Mouse (Mus musculus): ENCODE data around the gene Mbnl2.
A peak's percentile ranks its signal among the peaks of the same experiment; 100 is the strongest.

The Mbnl2 gene

GRCm38 (mm10) chr14:120274746-120275145 is 723 bp upstream of the Mbnl2 start:
- DNase-seq (ENCODE audit: low read depth) = no peak

DNA sequence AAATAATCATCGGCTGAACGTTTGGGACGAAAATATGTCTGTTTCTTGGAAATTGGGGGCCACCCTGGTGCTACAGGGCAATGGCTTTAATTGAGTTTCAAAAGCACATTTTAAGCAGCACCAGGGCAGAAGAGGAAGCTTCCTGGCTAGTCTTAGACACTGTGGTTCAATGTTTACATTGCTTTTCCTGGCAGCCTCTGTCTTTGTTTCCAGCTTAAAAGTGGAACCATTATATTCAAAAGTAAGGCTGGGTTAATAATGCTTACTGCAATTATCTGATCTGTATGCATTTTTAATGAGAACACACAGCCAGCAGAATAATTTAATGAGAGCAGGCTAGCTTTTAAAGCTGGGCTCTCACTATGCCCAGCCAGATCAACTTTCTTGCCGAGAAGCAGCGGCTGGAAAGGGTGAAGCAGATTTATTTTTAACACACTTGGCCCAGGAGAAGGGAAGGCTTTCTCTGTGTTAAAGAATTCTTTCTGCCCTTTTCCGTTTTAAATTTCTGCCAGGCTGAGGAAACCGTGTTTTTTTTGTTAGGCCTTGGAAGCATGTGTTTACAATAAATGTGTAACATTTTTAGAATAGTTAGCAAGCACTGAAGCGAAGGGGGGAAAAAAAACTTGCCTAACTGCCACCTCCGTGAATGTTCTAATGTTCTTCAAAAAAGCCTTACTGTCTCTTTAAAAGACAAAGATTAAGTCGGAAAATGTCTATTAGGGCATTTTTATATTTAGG is 1.0 kb downstream of the Mbnl2 start:
- peak; percentile 28 for DNase-seq (ENCODE audit: low read depth)

DNA sequence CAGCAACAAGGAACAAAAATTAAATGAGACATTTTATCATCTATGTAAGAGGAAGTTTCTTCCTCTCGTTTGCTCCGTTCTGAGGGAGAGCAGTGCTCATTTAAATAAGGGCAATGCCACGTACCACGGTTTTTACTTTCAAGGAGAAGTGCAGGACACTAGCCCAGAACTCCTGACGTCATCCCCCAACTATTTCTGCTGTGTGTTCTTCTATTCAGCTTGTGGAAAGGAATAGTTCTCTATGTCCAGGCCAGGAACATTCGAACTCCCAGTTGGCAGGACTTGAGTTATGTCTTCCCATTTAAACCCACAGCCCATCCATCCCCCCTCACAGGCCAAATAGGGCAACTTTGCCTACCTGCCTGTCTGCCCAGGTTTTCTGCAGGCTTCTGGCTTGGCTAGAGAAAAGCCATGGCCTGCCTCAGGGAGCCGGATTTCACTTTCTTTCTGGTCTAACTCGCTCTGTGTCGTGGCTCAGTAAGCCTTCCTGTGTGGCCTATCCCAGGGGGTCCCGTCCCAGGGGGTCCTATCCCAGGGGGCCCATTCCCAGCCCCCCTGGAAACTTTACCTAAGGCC is 1.7 kb downstream of the Mbnl2 start:
- DNase-seq (ENCODE audit: low read depth) = peak; percentile 51

DNA sequence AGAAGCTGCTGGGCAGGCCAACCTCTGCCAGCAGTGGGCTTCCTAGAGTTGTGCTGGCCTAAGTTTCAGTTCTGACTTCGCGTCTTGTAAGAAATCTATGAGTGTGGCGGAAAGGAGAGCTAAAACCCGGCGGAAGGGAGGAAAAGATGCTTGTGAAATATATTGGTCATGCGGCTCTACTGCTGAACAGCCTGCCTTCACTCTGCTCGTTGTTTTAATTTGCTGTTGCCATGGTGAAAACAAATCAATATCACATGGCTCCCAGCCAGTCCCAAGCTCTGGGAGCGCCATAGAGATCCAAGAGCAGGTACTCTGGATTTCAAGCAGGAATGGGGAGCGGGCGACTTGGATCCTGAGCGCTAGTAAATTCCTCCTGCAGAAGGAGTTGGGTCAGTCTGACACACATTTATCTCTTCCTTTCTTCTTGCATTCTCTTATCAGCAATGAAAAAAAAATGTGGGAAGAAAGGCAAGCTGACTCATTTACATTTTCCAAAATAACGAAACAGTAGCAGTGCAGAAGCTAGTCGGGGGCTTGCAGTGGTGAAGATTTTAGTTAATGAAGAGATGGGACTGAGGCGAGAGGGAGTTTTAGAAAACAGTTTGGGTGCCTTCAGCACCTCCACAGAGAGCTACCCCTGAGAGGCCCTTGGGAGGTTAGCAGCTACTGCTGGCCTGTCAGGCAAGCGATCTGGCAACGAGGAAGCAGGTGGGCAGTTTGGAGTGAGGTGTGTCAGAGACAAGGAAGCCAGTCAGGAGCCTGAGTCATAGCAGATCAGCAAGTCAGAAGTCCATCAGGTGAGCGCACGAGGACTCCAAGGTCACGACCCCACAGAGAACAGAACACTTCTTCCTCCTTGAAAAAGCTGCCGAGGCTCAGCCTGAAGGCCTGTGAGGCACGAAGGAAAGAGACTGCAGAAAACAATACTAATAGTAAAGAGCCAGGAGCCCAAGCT is 3.1 kb downstream of the Mbnl2 start:
- DNase-seq (ENCODE audit: low read depth) = peak; percentile 40

DNA sequence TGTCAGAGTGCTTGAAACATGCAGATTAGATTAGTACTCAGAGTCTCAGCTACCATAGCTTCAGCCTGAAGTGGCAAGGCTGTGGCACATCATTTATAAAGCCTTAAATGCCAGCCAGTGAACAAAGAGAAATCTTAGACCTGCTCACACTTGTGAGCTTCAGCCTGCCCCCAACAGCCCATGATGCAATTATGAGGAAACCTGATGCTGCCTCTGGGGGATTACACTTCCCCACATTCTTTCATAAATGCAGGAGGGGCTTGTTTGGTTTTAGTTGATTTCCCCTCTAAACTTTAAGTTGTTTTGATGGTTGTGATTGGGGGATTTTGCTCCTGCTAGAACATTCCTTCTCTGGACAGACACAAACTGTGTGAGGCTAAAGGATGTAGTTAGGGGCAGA is 4.7 kb downstream of the Mbnl2 start:
- no peak for DNase-seq (ENCODE audit: low read depth)

GRCm38 (mm10) chr14:120283787-120284186 is 8.3 kb downstream of the Mbnl2 start:
- DNase-seq (ENCODE audit: low read depth) = no peak

GRCm38 (mm10) chr14:120284504-120284903 is 9.0 kb downstream of the Mbnl2 start:
- DNase-seq (ENCODE audit: low read depth) = no peak

DNA sequence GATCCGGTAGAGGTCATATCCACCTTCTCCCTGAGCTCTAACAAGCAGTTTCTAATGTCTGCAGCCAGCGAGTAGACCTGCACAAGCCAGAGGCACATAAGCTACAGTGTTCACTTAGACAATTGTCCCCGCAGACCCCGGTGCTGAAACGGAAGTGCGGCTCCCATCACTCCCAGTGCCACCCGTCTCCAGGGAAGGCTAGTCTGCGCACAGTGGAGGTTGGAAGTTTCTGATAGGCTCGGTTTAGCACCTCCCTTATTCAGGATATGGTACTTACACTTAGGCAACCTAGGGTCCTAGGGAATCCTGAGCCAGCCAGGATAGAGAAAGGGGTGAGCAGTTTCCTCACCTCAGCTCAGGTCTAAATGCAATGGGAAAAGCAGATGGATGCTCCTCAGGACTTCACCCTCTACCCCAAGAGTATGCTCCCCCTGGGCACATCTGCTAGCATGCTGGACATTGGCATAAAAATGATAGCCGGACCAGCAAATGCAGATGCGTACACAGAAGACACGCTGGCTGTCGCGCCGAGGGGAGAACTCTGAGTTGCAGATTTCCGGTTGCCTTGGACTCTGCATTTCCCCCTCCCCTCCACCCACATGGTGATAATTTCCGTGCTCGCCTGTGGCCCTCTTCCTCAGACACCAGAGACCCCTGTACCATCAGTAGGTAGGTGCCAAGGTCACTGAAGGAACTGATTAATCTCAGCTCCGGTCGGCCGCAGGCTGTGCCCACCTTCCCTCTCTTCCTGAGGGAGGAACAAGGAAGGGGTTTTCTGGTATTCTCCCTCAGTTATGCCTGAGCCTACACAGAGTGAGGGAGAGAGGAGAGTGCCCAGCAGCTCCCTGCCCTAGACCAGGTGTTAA is 11.9 kb downstream of the Mbnl2 start:
- DNase-seq (ENCODE audit: low read depth) = no peak

GRCm38 (mm10) chr14:120287987-120288275 is 12.5 kb downstream of the Mbnl2 start:
- no peak for DNase-seq (ENCODE audit: low read depth)

GRCm38 (mm10) chr14:120288378-120289002 is 13.0 kb downstream of the Mbnl2 start:
- no peak for DNase-seq (ENCODE audit: low read depth)

DNA sequence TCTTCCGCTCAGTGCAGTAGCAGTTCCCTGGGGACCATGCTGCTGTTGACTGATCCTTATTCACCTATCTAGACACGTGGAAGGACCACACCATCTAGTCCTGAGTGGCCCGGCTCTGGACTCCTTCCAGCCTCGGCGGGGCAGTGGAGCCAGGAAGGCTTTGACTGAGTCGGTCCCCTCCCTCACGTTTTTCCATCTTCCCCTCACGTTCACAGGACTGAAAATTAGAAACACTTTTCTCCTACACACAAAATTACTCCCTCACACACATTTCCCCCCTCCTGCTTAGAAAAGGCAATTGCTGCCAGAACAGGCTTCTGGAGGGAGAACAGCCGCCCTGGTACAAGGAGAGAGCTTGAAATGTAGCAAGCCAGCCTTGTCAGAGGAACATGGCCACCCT is 13.6 kb downstream of the Mbnl2 start:
- no peak for DNase-seq (ENCODE audit: low read depth)

- no peak for DNase-seq (ENCODE audit: low read depth)
Measured at GRCm38 (mm10) chr14:120289528-120289927, 14.1 kb downstream of the Mbnl2 start.

- DNase-seq (ENCODE audit: low read depth) = no peak
Measured at GRCm38 (mm10) chr14:120291226-120291757, 15.8 kb downstream of the Mbnl2 start.

- no peak for DNase-seq (ENCODE audit: low read depth)
Measured at GRCm38 (mm10) chr14:120292133-120292532, 16.7 kb downstream of the Mbnl2 start.

DNA sequence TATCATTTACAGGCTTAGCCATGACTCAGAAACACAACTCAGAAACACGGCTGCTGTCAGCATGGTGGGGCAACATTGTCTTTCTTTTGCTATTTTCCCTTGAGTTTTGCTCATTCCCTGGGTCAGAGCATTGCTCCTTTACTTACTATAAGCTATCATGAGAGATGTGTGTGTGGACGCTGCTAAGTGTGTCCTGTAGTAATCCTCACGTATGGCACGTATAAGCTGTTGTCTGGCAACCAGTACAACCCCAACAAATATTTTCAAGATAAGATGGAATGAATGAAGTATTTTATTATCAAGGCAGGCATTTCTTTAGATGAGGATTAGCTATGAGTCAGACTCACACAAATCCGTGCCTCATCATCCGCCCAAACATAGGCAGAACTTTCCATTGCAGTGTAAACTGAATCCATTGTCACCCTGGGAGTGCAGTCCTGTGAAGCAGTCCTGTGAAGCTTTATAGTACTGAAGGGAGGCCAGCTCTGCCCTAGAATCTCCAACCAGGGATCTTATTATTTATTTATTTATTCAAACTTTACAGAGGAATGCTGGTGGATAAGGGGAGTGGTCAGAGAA is 17.2 kb downstream of the Mbnl2 start:
- DNase-seq (ENCODE audit: low read depth) = no peak

GRCm38 (mm10) chr14:120294480-120294879 is 19.0 kb downstream of the Mbnl2 start:
- DNase-seq (ENCODE audit: low read depth) = no peak

DNA sequence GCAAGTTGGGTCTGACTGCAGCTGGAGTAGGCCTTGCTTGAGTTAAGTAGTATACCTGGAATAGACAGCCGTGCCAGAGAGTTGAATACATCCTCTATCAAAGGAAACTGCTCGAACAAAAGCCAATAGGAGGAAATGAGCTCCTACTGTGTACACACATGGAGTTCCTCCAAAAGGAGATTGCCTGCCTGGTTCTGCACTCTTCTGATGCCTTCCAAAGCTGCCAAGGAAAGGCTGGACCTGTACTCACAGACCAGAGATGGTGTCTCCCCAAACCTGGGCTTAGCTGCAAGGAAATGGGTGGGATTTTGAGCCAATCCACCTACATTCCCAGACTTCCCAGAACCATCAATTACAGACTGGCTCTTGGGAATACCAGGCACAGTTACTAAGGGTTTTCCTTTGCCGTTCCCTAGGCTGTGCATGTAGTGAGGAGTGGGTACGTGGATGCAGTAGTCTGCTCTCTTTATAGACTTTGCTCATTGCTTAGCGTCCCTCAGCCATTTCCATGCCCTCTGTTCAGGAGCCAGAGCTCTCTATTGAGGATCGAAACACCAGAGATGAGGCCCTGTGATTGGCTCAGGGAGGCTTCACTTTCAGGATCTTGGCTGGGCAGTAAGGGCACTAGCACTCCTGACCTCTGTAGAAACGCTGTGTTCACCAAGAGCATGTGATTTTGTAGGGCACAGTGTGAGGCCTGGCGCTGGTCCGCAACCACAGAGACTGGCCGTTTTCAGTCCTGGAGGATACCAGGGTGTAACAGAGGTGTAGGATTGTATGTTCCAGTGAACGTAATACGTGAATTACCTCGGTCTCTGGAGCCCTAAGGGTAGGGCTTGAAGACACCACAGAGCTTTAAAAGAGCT is 20.1 kb downstream of the Mbnl2 start:
- no peak for DNase-seq (ENCODE audit: low read depth)

- DNase-seq (ENCODE audit: low read depth) = no peak
Measured at GRCm38 (mm10) chr14:120296231-120297006, 20.9 kb downstream of the Mbnl2 start.

DNA sequence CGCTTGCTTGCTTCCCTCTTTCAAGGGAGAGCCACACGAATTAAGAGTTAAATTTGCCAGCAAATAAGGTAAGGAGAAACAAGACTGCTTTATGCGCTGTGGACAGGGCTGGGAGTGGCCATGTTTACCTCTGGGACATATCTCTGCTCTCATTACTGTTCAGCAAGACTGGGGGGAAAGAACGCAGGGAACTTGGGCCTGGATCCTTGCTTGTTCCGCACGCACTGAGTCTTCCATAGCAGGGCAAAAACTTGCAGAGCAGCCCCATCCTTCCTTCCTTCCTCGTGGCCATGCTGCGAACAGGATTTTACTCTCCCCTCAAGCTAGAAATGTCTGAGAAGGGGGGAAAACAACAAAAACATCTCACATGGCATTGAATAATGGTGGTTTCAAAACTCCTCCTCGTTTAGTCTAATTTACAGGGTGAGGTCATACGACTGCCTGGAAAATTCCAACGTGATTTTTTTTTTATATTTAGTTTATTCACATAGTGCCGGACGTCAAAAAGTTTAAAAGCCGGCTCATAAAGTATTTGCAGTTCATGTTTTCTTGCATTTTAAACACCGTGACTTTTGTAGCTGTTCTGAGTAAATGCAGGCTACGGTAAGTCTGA is 21.8 kb downstream of the Mbnl2 start:
- no peak for DNase-seq (ENCODE audit: low read depth)
